Mouse (Mus musculus) lung, postnatal 4 days (tissue): Measurements from ENCODE around the gene Acox3.
A peak's percentile ranks its signal among the peaks of the same experiment; 100 is the strongest.

ENCODE experiments used
- DNase-seq, 2 experiments: peaks; one replicate each; pipeline ENCODE4 v3.0.0; 2021

Acox3 gene

GRCm38 (mm10) chr5:35612722-35613121 lies 29.9 kb downstream of the Acox3 start:
- no peak for DNase-seq

- no peak for DNase-seq
Observed at GRCm38 (mm10) chr5:35616943-35617342, 34.1 kb downstream of the Acox3 start.

GRCm38 (mm10) chr5:35621114-35621513 lies 38.3 kb downstream of the Acox3 start:
- DNase-seq = no peak

GRCm38 (mm10) chr5:35623831-35624230 lies 41.0 kb downstream of the Acox3 start:
- DNase-seq = no peak

GRCm38 (mm10) chr5:35624751-35625239 lies 42.0 kb downstream of the Acox3 start:
- peak; percentile 49 to 87 for DNase-seq

GRCm38 (mm10) chr5:35626408-35626807 lies 43.6 kb downstream of the Acox3 start:
- DNase-seq = no peak

- no peak for DNase-seq
Observed at GRCm38 (mm10) chr5:35627307-35627840, 44.5 kb downstream of the Acox3 start.

- DNase-seq = peak; percentile 34 to 67
Observed at GRCm38 (mm10) chr5:35628685-35629084, 45.8 kb downstream of the Acox3 start.

GRCm38 (mm10) chr5:35629333-35629732 lies 46.5 kb downstream of the Acox3 start:
- no peak for DNase-seq

GRCm38 (mm10) chr5:35630706-35631105 lies 47.9 kb downstream of the Acox3 start:
- no peak for DNase-seq

- DNase-seq = no peak
Observed at GRCm38 (mm10) chr5:35631224-35631623, 48.4 kb downstream of the Acox3 start.

GRCm38 (mm10) chr5:35631755-35632154 lies 48.9 kb downstream of the Acox3 start:
- no peak for DNase-seq

- no peak for DNase-seq
Observed at GRCm38 (mm10) chr5:35632841-35633240, 50.0 kb downstream of the Acox3 start.

GRCm38 (mm10) chr5:35636016-35636415 lies 53.2 kb downstream of the Acox3 start:
- no peak for DNase-seq

GRCm38 (mm10) chr5:35641961-35642584 lies 59.2 kb downstream of the Acox3 start:
- DNase-seq = peak; percentile 47 to 84

GRCm38 (mm10) chr5:35643401-35644048 lies 60.7 kb downstream of the Acox3 start:
- no peak for DNase-seq

- no peak for DNase-seq
Observed at GRCm38 (mm10) chr5:35644082-35644481, 61.2 kb downstream of the Acox3 start.

- DNase-seq = peak in 1 of 2 experiments; percentile 56
Observed at GRCm38 (mm10) chr5:35645938-35646493, 63.2 kb downstream of the Acox3 start.

GRCm38 (mm10) chr5:35646927-35647326 lies 64.1 kb downstream of the Acox3 start:
- peak in 1 of 2 experiments; percentile 46 for DNase-seq

GRCm38 (mm10) chr5:35647562-35647961 lies 64.7 kb downstream of the Acox3 start:
- DNase-seq = peak; percentile 54 to 85

- no peak for DNase-seq
Observed at GRCm38 (mm10) chr5:35648230-35648629, 65.4 kb downstream of the Acox3 start.

GRCm38 (mm10) chr5:35652319-35652718 lies 69.5 kb downstream of the Acox3 start:
- no peak for DNase-seq

- no peak for DNase-seq
Observed at GRCm38 (mm10) chr5:35652872-35653271, 70.0 kb downstream of the Acox3 start.
